Mouse (Mus musculus): ENCODE results near the gene Hipk2.

GRCm38 (mm10) chr6:38755188-38755587 lies 120.8 kb downstream of the Hipk2 start:
- TF ChIP-seq CTCF (conservative IDR thresholded peaks at IDR 0.05; ENCODE audit: low read length) (no peak), POU5F1 (IDR thresholded peaks at IDR 0.05; ENCODE audit: borderline replicate concordance, low read length) (no peak), NANOG (IDR thresholded peaks at IDR 0.05; ENCODE audit: borderline replicate concordance, low read length) (no peak)
